Mouse (Mus musculus): ENCODE data around the gene Macrod1. TPM values are rescaled to one million over a fixed set of nuclear protein-coding genes. Genes with fewer than 3 reads are reported as not detected.
A peak's percentile ranks its signal among the peaks of the same experiment; 100 is the strongest.

Macrod1 gene
- polyA plus RNA-seq, 1 experiment from 2014 or later: 5.8 TPM

DNA sequence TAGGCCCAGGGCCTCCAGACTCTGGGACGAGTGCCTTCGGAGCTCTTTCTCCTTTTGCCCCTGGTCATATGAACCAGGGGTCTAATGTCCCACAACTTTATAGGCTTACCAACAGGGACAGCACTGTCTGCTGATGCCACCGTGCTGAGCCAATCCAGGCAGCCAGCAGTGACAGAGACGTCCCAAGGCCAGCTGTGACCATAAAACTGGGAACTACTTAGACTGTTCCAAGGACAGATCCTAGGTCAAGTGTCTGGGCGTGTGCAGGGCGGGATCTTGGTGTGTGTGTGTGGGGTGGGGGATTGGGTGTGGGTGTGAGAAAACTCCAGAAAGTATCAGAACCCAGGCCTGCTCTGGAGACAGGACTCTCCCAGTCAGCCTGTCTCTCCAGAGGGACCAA lies 114.3 kb downstream of the Macrod1 start:
- H3K4me2 ChIP-seq (ENCODE audit: low read depth, low read length): no peak overlapping the region
- no peak overlapping the region for H3K27ac ChIP-seq (ENCODE audit: low read length)
- H3K36me3 ChIP-seq (ENCODE audit: control insufficient read depth, insufficient read depth): no peaks in the 10 kb centered on the region
- H3K27me3 ChIP-seq (ENCODE audit: control insufficient read depth, insufficient read depth, low read depth, low read length): peaks cover 24% of the 10 kb centered on the region
- H3K9ac ChIP-seq (ENCODE audit: low read depth, low read length): no peak overlapping the region
- H3K4me3 ChIP-seq (ENCODE audit: low read depth, low read length): no peak overlapping the region
- H3K4me1 ChIP-seq (ENCODE audit: control insufficient read depth, low read depth, low read length): peaks cover 2% of the 10 kb centered on the region; the same call in 1 of the 2 replicates
- ATAC-seq (ENCODE audit: low read depth): no peak
- 71% methylated on average over 6 of the region's 6 CpGs for WGBS (ENCODE audit: insufficient replicate concordance)
- no peaks in the 10 kb centered on the region for H3K9me3 ChIP-seq (replicated peaks; ENCODE audit: control insufficient read depth, low read length)

DNA sequence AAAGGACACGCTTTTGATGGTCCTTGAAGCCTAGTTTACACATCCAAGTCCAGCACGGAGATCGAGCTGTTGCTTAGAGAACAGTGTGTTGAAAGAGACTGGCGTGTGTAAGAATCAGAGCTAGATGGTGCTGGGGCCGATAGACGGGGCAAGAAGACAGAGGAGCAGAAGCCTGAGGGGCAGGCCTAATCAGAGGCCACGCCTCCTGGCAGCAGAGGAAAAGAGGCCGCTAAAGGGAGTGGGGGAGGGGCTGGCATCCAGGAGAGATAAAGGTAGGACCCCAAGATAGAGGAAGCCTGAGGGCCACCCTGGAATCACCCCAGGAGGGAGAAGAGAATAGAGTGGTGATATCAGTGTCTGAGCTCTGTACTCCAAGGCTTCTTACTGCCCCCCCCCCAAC lies 114.8 kb downstream of the Macrod1 start:
- no peak for ATAC-seq (ENCODE audit: low read depth)
- peaks cover 2% of the 10 kb centered on the region; the same call in 1 of the 2 replicates for H3K4me1 ChIP-seq (ENCODE audit: control insufficient read depth, low read depth, low read length)
- WGBS (ENCODE audit: insufficient replicate concordance): 13% methylated on average over 8 of the region's 8 CpGs

GRCm38 (mm10) chr19:7172051-7172866 lies 115.6 kb downstream of the Macrod1 start:
- 30% methylated on average over 13 of the region's 13 CpGs for WGBS (ENCODE audit: insufficient replicate concordance)
- ATAC-seq (ENCODE audit: low read depth): no peak; the same call in 1 of the 2 replicates

More for the DNA sequence above, 114.8 kb downstream of the Macrod1 start:
- Histone ChIP-seq H3K9ac (ENCODE audit: low read depth, low read length) (no peak overlapping the region), H3K36me3 (ENCODE audit: control insufficient read depth, insufficient read depth) (no peaks in the 10 kb centered on the region), H3K27ac (ENCODE audit: low read length) (no peak overlapping the region), H3K9me3 (replicated peaks; ENCODE audit: control insufficient read depth, low read length) (no peaks in the 10 kb centered on the region), H3K4me2 (ENCODE audit: low read depth, low read length) (no peak overlapping the region), H3K27me3 (ENCODE audit: control insufficient read depth, insufficient read depth, low read depth, low read length) (peaks cover 19% of the 10 kb centered on the region), H3K4me3 (ENCODE audit: low read depth, low read length) (no peak overlapping the region)

DNA sequence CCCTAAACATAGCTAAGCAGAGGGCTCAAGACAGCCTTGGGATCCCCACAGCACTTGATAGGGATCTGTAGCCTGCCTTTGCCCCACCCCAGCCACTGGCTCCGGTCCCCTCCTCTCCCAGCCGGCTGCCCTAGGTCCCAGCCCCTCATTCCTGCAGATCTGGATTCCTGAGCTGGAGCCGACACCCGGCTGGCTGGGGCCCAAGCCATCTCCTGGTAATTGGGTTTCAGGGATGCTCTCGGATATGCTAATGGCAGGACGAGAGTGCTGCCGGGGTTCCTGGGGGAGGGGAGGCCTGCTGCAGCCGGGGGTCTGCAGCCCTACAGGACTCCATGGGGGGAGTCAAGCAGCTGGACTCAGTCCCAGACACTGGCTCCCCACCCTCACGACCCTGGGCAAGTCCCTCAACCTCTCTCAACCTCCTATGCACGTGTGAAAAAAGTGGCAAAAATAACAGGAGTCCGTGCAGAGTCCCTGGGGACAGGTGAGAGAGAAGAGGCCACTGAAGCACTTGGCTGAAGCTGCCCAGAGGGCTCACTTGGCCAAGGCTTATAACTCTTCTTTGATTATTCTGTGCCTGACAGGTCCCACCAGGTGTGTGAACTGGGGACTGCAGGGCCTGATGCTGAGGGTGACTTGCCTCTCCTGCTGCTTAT lies 119.6 kb downstream of the Macrod1 start:
- Histone ChIP-seq H3K27ac (ENCODE audit: low read length) (no peak overlapping the region), H3K27me3 (ENCODE audit: control insufficient read depth, insufficient read depth, low read depth, low read length) (peaks cover 4% of the 10 kb centered on the region; the same call in 1 of the 2 replicates), H3K4me1 (ENCODE audit: control insufficient read depth, low read depth, low read length) (peaks cover 2% of the 10 kb centered on the region; the same call in 1 of the 2 replicates), H3K4me3 (ENCODE audit: low read depth, low read length) (no peak overlapping the region), H3K4me2 (ENCODE audit: low read depth, low read length) (no peak overlapping the region), H3K36me3 (ENCODE audit: control insufficient read depth, insufficient read depth) (no peaks in the 10 kb centered on the region), H3K9ac (ENCODE audit: low read depth, low read length) (no peak overlapping the region), H3K9me3 (replicated peaks; ENCODE audit: control insufficient read depth, low read length) (no peaks in the 10 kb centered on the region)
- 38% methylated on average over 11 of the region's 11 CpGs for WGBS (ENCODE audit: insufficient replicate concordance)
- no peak for ATAC-seq (ENCODE audit: low read depth)

More at GRCm38 (mm10) chr19:7172051-7172866, 115.6 kb downstream of the Macrod1 start:
- peaks cover 11% of the 10 kb centered on the region for H3K27me3 ChIP-seq (ENCODE audit: control insufficient read depth, insufficient read depth, low read depth, low read length)
- no peak overlapping the region for H3K4me3 ChIP-seq (ENCODE audit: low read depth, low read length)
- peaks cover 2% of the 10 kb centered on the region; the same call in 1 of the 2 replicates for H3K4me1 ChIP-seq (ENCODE audit: control insufficient read depth, low read depth, low read length)
- no peaks in the 10 kb centered on the region for H3K36me3 ChIP-seq (ENCODE audit: control insufficient read depth, insufficient read depth)
- no peak overlapping the region for H3K27ac ChIP-seq (ENCODE audit: low read length)
- no peak overlapping the region for H3K4me2 ChIP-seq (ENCODE audit: low read depth, low read length)
- no peaks in the 10 kb centered on the region for H3K9me3 ChIP-seq (replicated peaks; ENCODE audit: control insufficient read depth, low read length)
- H3K9ac ChIP-seq (ENCODE audit: low read depth, low read length): no peak overlapping the region

DNA sequence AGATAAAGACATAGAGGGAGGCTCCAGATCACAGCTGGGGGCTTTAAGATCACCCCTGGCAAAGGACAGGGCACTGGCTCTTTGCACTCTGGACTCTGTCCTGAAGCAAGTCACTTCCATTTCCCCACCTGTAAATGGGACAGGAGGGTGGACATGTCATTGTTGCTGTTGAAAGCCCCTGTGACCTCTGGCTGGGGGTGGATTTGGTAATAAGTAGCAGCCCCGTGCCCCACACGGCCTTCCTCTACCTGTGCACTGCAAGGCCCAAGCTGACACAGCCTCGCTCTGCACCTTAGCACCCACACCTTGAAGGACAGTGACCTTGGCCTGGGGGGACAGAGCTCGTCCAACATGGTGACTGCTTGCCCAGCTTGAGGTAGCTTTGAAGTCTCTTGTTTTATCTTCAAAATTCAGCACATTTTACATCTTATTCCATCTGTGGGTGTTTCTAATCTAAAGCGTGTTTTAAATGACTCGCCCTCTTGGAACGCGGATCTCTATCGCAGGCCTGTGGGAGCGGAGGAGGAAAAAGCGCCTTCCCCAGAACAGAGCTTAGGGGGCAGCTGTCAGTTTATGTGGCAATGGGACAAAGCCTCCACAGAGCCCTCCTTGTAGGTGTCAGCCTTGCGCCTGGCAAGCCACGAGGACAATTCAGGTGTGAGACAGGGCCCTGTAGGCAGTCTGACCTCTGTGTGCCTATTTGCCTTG lies 121.3 kb downstream of the Macrod1 start:
- H3K4me2 ChIP-seq (ENCODE audit: low read depth, low read length): no peak overlapping the region
- no peaks in the 10 kb centered on the region for H3K9me3 ChIP-seq (replicated peaks; ENCODE audit: control insufficient read depth, low read length)
- peaks cover 5% of the 10 kb centered on the region for H3K4me1 ChIP-seq (ENCODE audit: control insufficient read depth, low read depth, low read length)
- no peak overlapping the region for H3K9ac ChIP-seq (ENCODE audit: low read depth, low read length)
- WGBS (ENCODE audit: insufficient replicate concordance): 61% methylated on average over 13 of the region's 13 CpGs
- H3K27me3 ChIP-seq (ENCODE audit: control insufficient read depth, insufficient read depth, low read depth, low read length): peaks cover 15% of the 10 kb centered on the region
- H3K27ac ChIP-seq (ENCODE audit: low read length): no peak overlapping the region
- peak; percentile 37; the same call in 1 of the 2 replicates for ATAC-seq (ENCODE audit: low read depth)
- no peaks in the 10 kb centered on the region for H3K36me3 ChIP-seq (ENCODE audit: control insufficient read depth, insufficient read depth)
- H3K4me3 ChIP-seq (ENCODE audit: low read depth, low read length): no peak overlapping the region

GRCm38 (mm10) chr19:7178841-7179452 lies 122.3 kb downstream of the Macrod1 start:
- Histone ChIP-seq H3K36me3 (ENCODE audit: control insufficient read depth, insufficient read depth) (no peaks in the 10 kb centered on the region), H3K9me3 (replicated peaks; ENCODE audit: control insufficient read depth, low read length) (no peaks in the 10 kb centered on the region), H3K4me3 (ENCODE audit: low read depth, low read length) (no peak overlapping the region), H3K27ac (ENCODE audit: low read length) (no peak overlapping the region), H3K4me2 (ENCODE audit: low read depth, low read length) (no peak overlapping the region), H3K27me3 (ENCODE audit: control insufficient read depth, insufficient read depth, low read depth, low read length) (peaks cover 19% of the 10 kb centered on the region), H3K9ac (ENCODE audit: low read depth, low read length) (no peak overlapping the region), H3K4me1 (ENCODE audit: control insufficient read depth, low read depth, low read length) (peaks cover 5% of the 10 kb centered on the region)
- WGBS (ENCODE audit: insufficient replicate concordance): 46% methylated on average over 3 of the region's 3 CpGs
- ATAC-seq (ENCODE audit: low read depth): no peak

DNA sequence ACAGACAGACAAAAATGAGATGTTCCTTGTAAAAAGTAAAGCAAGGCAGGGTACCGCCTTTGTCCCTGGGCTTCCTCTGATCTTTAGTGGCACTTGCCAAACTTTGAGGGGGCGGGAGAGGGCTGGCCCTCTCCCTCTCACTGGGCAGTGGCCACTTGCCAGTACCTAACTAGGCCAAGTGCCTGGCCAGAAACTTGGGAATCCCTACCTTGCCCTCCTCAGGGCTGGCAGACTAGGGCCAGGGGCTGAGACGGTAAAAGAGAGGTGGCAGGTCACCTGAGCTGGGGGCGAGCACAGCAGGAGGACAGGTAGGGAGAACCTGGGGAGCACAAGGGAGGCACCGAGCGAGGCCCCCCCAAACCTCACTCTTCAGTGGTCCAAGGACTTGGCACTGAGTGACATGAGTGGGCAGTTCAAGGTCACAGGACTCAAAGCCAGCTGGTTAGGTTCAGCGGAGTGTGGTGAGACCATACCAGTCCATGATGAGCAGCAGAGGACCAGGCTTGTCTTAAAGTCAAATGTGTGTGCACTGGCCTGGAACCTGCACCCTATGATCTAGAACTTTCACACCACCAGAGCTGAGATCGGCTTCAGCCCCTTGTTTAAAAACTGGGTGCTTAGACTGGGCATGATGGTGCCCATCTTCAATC lies 124.3 kb downstream of the Macrod1 start:
- no peak overlapping the region for H3K27ac ChIP-seq (ENCODE audit: low read length)
- no peaks in the 10 kb centered on the region for H3K9me3 ChIP-seq (replicated peaks; ENCODE audit: control insufficient read depth, low read length)
- no peak overlapping the region for H3K4me3 ChIP-seq (ENCODE audit: low read depth, low read length)
- H3K36me3 ChIP-seq (ENCODE audit: control insufficient read depth, insufficient read depth): no peaks in the 10 kb centered on the region
- no peak overlapping the region for H3K4me2 ChIP-seq (ENCODE audit: low read depth, low read length)
- no peak for ATAC-seq (ENCODE audit: low read depth)
- H3K4me1 ChIP-seq (ENCODE audit: control insufficient read depth, low read depth, low read length): peaks cover 5% of the 10 kb centered on the region
- H3K27me3 ChIP-seq (ENCODE audit: control insufficient read depth, insufficient read depth, low read depth, low read length): peaks cover 19% of the 10 kb centered on the region
- 68% methylated on average over 8 of the region's 8 CpGs for WGBS (ENCODE audit: insufficient replicate concordance)
- H3K9ac ChIP-seq (ENCODE audit: low read depth, low read length): no peak overlapping the region

DNA sequence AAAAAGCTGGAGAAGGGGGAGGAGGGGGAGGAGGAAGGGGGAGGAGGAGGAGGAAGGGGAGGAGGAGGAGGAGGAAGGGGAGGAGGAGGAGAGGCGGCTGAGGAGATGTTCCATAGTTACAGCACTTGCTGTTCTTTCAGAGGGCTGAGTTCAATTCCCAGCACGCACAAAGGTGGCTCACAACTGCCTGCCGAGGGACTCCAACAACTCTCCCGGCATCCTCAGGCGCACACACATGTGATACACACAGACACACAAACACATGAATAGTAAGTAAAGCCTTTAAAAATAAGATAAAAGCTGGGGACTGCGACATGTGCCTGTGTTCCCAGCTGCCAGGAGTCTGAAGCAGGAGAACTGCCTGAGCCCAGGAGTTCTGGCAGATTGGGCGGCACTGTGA lies 124.9 kb downstream of the Macrod1 start:
- H3K27me3 ChIP-seq (ENCODE audit: control insufficient read depth, insufficient read depth, low read depth, low read length): peaks cover 19% of the 10 kb centered on the region
- 64% methylated on average over 7 of the region's 7 CpGs for WGBS (ENCODE audit: insufficient replicate concordance)
- H3K4me3 ChIP-seq (ENCODE audit: low read depth, low read length): no peak overlapping the region
- peaks cover 5% of the 10 kb centered on the region for H3K4me1 ChIP-seq (ENCODE audit: control insufficient read depth, low read depth, low read length)
- no peak overlapping the region for H3K4me2 ChIP-seq (ENCODE audit: low read depth, low read length)
- ATAC-seq (ENCODE audit: low read depth): no peak
- H3K9me3 ChIP-seq (replicated peaks; ENCODE audit: control insufficient read depth, low read length): no peaks in the 10 kb centered on the region
- no peak overlapping the region for H3K9ac ChIP-seq (ENCODE audit: low read depth, low read length)
- no peak overlapping the region for H3K27ac ChIP-seq (ENCODE audit: low read length)
- H3K36me3 ChIP-seq (ENCODE audit: control insufficient read depth, insufficient read depth): no peaks in the 10 kb centered on the region
